Comparison of ENCODE assay signal across 26 mouse cellular contexts in genomic region chr9:33050789-33051188, GRCm38 (mm10).
DNase-seq lines count a peak whose midpoint lies in the region; TF ChIP-seq lines count a peak whose summit lies in the region.
"Had no signal": no experiment of that assay in that cellular context is flagged by ENCODE, and none has a peak within 500 bp of the region (broad histone marks: within the 10 kb centered on the region; RNA-seq: fewer than 3 reads in every experiment).

No protein-coding gene starts in this region.

- WGBS in heart, adult 2 months, result 78% methylated on average over 4 of the region's 4 CpGs

- no peak overlapping the region for H3K27ac ChIP-seq in heart, adult 2 months
- H3K27ac ChIP-seq: embryonic facial prominence, embryonic 10.5 days; embryonic facial prominence, embryonic 15.5 days; heart, embryonic 15.5 days; liver, embryonic 12.5 days; midbrain, embryonic 10.5 days; midbrain, embryonic 15.5 days; neural tube, embryonic 15.5 days; stomach, embryonic 15.5 days had no signal

- H3K79me2 ChIP-seq in heart, adult 2 months (replicated peaks; ENCODE audit: control insufficient read depth, insufficient read depth, low read length), result no peaks in the 10 kb centered on the region

- H3K27me3 ChIP-seq in heart, adult 2 months (ENCODE audit: control insufficient read depth, insufficient read depth, low read length), result no peaks in the 10 kb centered on the region
- H3K27me3 ChIP-seq: embryonic facial prominence, embryonic 15.5 days; forebrain, embryonic 15.5 days; heart, embryonic 15.5 days; liver, embryonic 12.5 days; midbrain, embryonic 15.5 days; neural tube, embryonic 15.5 days; stomach, embryonic 15.5 days had no signal

- TF ChIP-seq CTCF in heart, adult 2 months (IDR thresholded peaks at IDR 0.05), result no peak
- no peak for TF ChIP-seq CTCF in brain, embryonic 14.5 days (IDR thresholded peaks at IDR 0.05; ENCODE audit: borderline replicate concordance, extremely low read depth, insufficient read depth, insufficient read length)

- peak; percentile 8 to 25 for DNase-seq in heart, adult 2 months
- DNase-seq in heart, postnatal 36 days, result no peak
- peak; percentile 20 for DNase-seq in kidney, postnatal 14 days
- DNase-seq in kidney, postnatal 36 days, result no peak
- DNase-seq in brain, embryonic 14.5 days (ENCODE audit: low read depth), result peak; percentile 40
- peak; percentile 9 to 32 for DNase-seq in heart, postnatal 14 days
- no peak for DNase-seq in right cerebral cortex, postnatal 25 days
- DNase-seq: adrenal gland, postnatal 25 days; B cell, adult 2 months; cerebellum, adult 8-10 months; cerebellum, postnatal 25 days; kidney, adult 8-10 months; layer of hippocampus, postnatal 36 days; left cerebral cortex, postnatal 4 days; liver, postnatal 0 days; retina, postnatal 1 day; right cerebral cortex, postnatal 14 days had no signal

- TF ChIP-seq POLR2A in heart, adult 2 months (IDR thresholded peaks at IDR 0.05; ENCODE audit: insufficient read depth, low read depth, low read length), result no peak
- no peak for TF ChIP-seq POLR2A in brain, embryonic 14.5 days (IDR thresholded peaks at IDR 0.05; ENCODE audit: borderline replicate concordance, extremely low read depth, insufficient read depth, insufficient read length, poor library complexity, severe bottlenecking)

- no peak overlapping the region for H3K4me3 ChIP-seq in heart, adult 2 months
- H3K4me3 ChIP-seq: embryonic facial prominence, embryonic 10.5 days; embryonic facial prominence, embryonic 15.5 days; forebrain, embryonic 15.5 days; heart, embryonic 15.5 days; liver, embryonic 12.5 days; midbrain, embryonic 10.5 days; midbrain, embryonic 15.5 days; neural tube, embryonic 15.5 days; stomach, embryonic 15.5 days had no signal

- no peaks in the 10 kb centered on the region for H3K36me3 ChIP-seq in heart, adult 2 months (ENCODE audit: control insufficient read depth, insufficient read depth, low read length)
- H3K36me3 ChIP-seq: embryonic facial prominence, embryonic 10.5 days; embryonic facial prominence, embryonic 15.5 days; forebrain, embryonic 15.5 days; heart, embryonic 15.5 days; liver, embryonic 12.5 days; midbrain, embryonic 10.5 days; midbrain, embryonic 15.5 days; neural tube, embryonic 15.5 days; stomach, embryonic 15.5 days had no signal

- intact Hi-C loops in heart, adult 2 months (cut with DNase I), result no loop called here
- intact Hi-C loops in heart, postnatal 36 days (cut with DNase I), result no loop called here
- intact Hi-C loops in heart, postnatal 14 days (cut with DNase I), result no loop called here

- H3K4me1 ChIP-seq in heart, adult 2 months (ENCODE audit: control insufficient read depth, insufficient read depth, low read length), result no peaks in the 10 kb centered on the region
- H3K4me1 ChIP-seq: embryonic facial prominence, embryonic 15.5 days; forebrain, embryonic 15.5 days; heart, embryonic 15.5 days; liver, embryonic 12.5 days; midbrain, embryonic 10.5 days; midbrain, embryonic 15.5 days; neural tube, embryonic 15.5 days; stomach, embryonic 15.5 days had no signal

- no peak for TF ChIP-seq EP300 in heart, adult 2 months (IDR thresholded peaks at IDR 0.05; ENCODE audit: insufficient read depth, low read depth, low read length)

- no peak overlapping the region for H3K9ac ChIP-seq in heart, adult 2 months (ENCODE audit: low read depth, low read length)
- H3K9ac ChIP-seq: embryonic facial prominence, embryonic 15.5 days; forebrain, embryonic 15.5 days; heart, embryonic 15.5 days; liver, embryonic 12.5 days; liver, postnatal 0 days; midbrain, embryonic 15.5 days; neural tube, embryonic 15.5 days; stomach, embryonic 15.5 days had no signal

Comparison
In these comparisons a context has a peak if more than half of its experiments do, and no peak if none do; other contexts are left out.
1. DNase-seq: peak in heart, adult 2 months (2 of 2), kidney, postnatal 14 days (single experiment), brain, embryonic 14.5 days (single experiment) and heart, postnatal 14 days (2 of 2); none in heart, postnatal 36 days (0 of 2), kidney, postnatal 36 days (0 of 2) and right cerebral cortex, postnatal 25 days (single experiment).